Mouse (Mus musculus) forebrain, embryonic 16.5 days (tissue): ENCODE measurements at regions not wholly inside any gene's neighbourhood (a gene's known extent, or its start where the extent isn't known, plus 50 kb on each side); places are given as distances from the start of the nearest gene placed in this dataset.

Source experiments
- ATAC-seq: fragments of 200-750 bp; cut with Nextera tagmentation; 2 replicates; pipeline ENCODE4 v1.8.0; 2017; ENCODE audit warnings: mild to moderate bottlenecking, moderate library complexity
- H3K27ac ChIP-seq: fragments of 300-500 bp; sonication (generic); 2 replicates; pipeline ENCODE4 v1.5.1; 2014; ENCODE audit warnings: low read length, control low read depth
- H3K27me3 ChIP-seq: fragments of 300-500 bp; sonication (generic); replicated peaks from 2 replicates; pipeline ENCODE4 v1.6.1; 2014; ENCODE audit warnings: low read length; ENCODE audit not compliant: control insufficient read depth, insufficient read depth
- H3K36me3 ChIP-seq: fragments of 300-500 bp; sonication (generic); 2 replicates; pipeline ENCODE4 v1.6.1; 2014; ENCODE audit not compliant: control insufficient read depth, insufficient read depth
- H3K4me1 ChIP-seq: fragments of 300-500 bp; sonication (generic); replicated peaks from 2 replicates; pipeline ENCODE4 v1.6.1; 2014; ENCODE audit warnings: low read length; ENCODE audit not compliant: control insufficient read depth, insufficient read depth
- H3K4me2 ChIP-seq: fragments of 300-500 bp; sonication (generic); 2 replicates; pipeline ENCODE4 v1.6.1; 2014; ENCODE audit warnings: mild to moderate bottlenecking, low read length, control low read depth
- H3K4me3 ChIP-seq: fragments of 300-500 bp; sonication (generic); replicated peaks from 2 replicates; pipeline ENCODE4 v1.5.1; 2014; ENCODE audit warnings: mild to moderate bottlenecking, low read length, control low read depth
- H3K9ac ChIP-seq: fragments of 300-500 bp; sonication (generic); replicated peaks from 2 replicates; pipeline ENCODE4 v1.6.1; 2014; ENCODE audit warnings: low read depth, low read length, control low read depth
- H3K9me3 ChIP-seq: fragments of 300-500 bp; sonication (generic); 2 replicates; pipeline ENCODE4 v1.6.1; 2016; ENCODE audit warnings: low read length; ENCODE audit not compliant: control insufficient read depth
- WGBS: fragments of 180-500 bp; shearing (Covaris S2); extraction: QIAGEN DNeasy Blood & Tissue Kit; methylation state at CpG from one replicate; pipeline ENCODE4 v1.1.7; 2014; 5-methylcytosine and 5-hydroxymethylcytosine counted together

DNA sequence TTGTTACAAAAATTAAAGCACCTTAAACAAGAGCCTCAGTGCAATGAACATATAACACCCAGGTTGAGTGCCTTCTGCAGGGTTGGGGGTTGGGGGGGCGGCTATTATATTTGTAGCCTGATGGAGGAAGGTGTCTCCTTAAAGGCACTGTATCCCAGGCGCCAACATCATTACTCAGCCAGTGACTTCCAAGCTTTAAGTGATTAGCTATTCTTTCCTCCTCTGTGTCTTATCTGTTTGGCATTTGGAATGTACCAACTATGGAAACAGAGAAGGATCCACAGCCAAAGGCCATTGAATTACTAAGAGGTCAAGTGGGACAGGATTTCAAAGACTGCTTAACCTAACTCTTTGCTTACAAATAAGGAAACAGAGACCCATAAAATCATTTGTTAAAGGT is 373.9 kb upstream of the Cd180 start:
- H3K27me3 ChIP-seq, result no peaks in the 10 kb centered on the region
- H3K9ac ChIP-seq, result no peak overlapping the region
- H3K4me1 ChIP-seq, result peaks cover 2% of the 10 kb centered on the region; the same call in 1 of the 2 replicates
- 81% methylated on average over 2 of the region's 2 CpGs for WGBS
- no peaks in the 10 kb centered on the region for H3K9me3 ChIP-seq
- H3K36me3 ChIP-seq, result no peaks in the 10 kb centered on the region
- H3K4me2 ChIP-seq, result no peak overlapping the region
- H3K27ac ChIP-seq, result no peak overlapping the region
- no peak for ATAC-seq
- H3K4me3 ChIP-seq, result no peak overlapping the region

DNA sequence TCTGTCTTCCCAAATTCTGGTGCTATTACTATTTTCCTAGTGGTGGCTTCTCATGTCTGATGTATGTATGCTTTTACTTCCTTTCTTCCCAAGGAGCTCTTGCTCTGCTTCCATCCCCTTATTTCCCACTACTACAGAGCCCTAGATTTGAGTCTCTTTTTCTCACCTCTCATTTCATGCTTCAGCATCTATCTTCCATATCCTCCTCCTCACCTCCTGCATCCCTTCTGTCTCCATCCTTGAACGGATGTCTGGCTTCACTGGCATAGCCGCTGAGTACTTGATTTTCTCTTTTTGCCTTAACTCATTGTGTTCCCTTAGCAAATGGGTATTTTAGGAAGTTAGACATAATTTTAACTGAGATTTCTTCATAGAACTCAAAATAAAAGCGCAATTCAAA is 369.5 kb upstream of the Cd180 start:
- H3K27me3 ChIP-seq, result no peaks in the 10 kb centered on the region
- H3K9me3 ChIP-seq, result no peaks in the 10 kb centered on the region
- no peak overlapping the region for H3K9ac ChIP-seq
- 91% methylated on average over 3 of the region's 3 CpGs for WGBS
- H3K4me1 ChIP-seq, result no peaks in the 10 kb centered on the region
- no peak overlapping the region for H3K4me2 ChIP-seq
- H3K36me3 ChIP-seq, result no peaks in the 10 kb centered on the region
- ATAC-seq, result no peak
- no peak overlapping the region for H3K27ac ChIP-seq
- no peak overlapping the region for H3K4me3 ChIP-seq

GRCm38 (mm10) chr13:102326003-102326402 is 367.4 kb upstream of the Cd180 start:
- no peak overlapping the region for H3K9ac ChIP-seq
- H3K9me3 ChIP-seq, result no peaks in the 10 kb centered on the region
- 93% methylated on average over 2 of the region's 2 CpGs for WGBS
- no peaks in the 10 kb centered on the region for H3K36me3 ChIP-seq
- no peak for ATAC-seq
- no peak overlapping the region for H3K4me2 ChIP-seq
- H3K4me3 ChIP-seq, result no peak overlapping the region
- no peaks in the 10 kb centered on the region for H3K27me3 ChIP-seq
- no peaks in the 10 kb centered on the region for H3K4me1 ChIP-seq
- no peak overlapping the region for H3K27ac ChIP-seq

DNA sequence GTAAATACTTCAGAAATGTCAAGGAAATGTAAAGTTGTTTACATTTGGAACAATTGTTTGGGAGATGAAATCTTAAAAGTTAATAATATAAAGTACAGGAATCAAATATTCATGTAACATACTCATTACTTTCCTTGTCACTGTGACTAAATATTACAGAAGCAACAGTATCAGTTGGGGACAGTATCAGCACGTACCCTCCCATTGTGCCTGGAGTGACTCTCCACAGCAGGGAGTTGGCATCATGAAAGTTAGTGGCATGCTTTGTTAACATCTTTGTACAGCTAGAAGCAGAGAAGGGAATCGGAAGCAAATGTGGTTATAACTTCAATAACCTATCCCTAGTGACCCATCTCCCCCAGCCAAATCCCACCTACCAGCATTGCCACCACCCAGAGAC is 366.8 kb upstream of the Cd180 start:
- H3K27me3 ChIP-seq, result no peaks in the 10 kb centered on the region
- no peak overlapping the region for H3K4me2 ChIP-seq
- H3K4me1 ChIP-seq, result no peaks in the 10 kb centered on the region
- H3K36me3 ChIP-seq, result no peaks in the 10 kb centered on the region
- ATAC-seq, result no peak
- 74% methylated on average over 2 of the region's 2 CpGs for WGBS
- H3K27ac ChIP-seq, result no peak overlapping the region
- H3K9me3 ChIP-seq, result no peaks in the 10 kb centered on the region
- no peak overlapping the region for H3K4me3 ChIP-seq
- no peak overlapping the region for H3K9ac ChIP-seq

DNA sequence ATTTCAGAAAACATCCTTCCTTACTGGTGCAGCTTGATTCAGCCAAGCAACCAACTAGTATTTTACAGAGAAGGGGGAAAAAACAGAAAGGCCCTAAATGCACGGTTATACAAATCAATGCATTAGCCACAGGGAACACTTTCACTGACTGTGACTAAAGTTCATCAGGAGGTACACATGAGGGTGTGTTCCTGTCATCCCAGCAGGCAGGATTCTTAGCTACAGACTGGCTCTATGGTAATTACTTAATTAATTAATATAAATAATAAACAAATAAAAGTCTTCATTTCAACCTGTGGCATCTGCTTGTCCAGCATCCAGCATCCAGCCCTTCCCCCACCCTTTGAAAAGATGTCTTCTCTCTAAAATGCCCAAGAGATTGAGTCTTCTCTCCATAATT is 359.7 kb upstream of the Cd180 start:
- Histone ChIP-seq H3K36me3 (no peaks in the 10 kb centered on the region), H3K4me3 (no peak overlapping the region), H3K4me1 (peaks cover 10% of the 10 kb centered on the region), H3K27me3 (no peaks in the 10 kb centered on the region), H3K4me2 (no peak overlapping the region), H3K9ac (no peak overlapping the region), H3K9me3 (no peaks in the 10 kb centered on the region), H3K27ac (no peak overlapping the region)
- WGBS, result 30% methylated on average over 1 of the region's 1 CpGs
- 0 out of 2 replicates have a peak, but pooled peaks have one; percentile 15 for ATAC-seq

- no peak overlapping the region for H3K27ac ChIP-seq
- H3K4me2 ChIP-seq, result peak overlapping the region; percentile 41
- no peak overlapping the region for H3K4me3 ChIP-seq
- H3K9me3 ChIP-seq, result no peaks in the 10 kb centered on the region
- H3K4me1 ChIP-seq, result peaks cover 10% of the 10 kb centered on the region
- no peaks in the 10 kb centered on the region for H3K27me3 ChIP-seq
- ATAC-seq, result peak; percentile 74
- 29% methylated on average over 13 of the region's 13 CpGs for WGBS
- H3K9ac ChIP-seq, result no peak overlapping the region
- H3K36me3 ChIP-seq, result no peaks in the 10 kb centered on the region
Observed at GRCm38 (mm10) chr13:102334131-102334534, 359.2 kb upstream of the Cd180 start.

DNA sequence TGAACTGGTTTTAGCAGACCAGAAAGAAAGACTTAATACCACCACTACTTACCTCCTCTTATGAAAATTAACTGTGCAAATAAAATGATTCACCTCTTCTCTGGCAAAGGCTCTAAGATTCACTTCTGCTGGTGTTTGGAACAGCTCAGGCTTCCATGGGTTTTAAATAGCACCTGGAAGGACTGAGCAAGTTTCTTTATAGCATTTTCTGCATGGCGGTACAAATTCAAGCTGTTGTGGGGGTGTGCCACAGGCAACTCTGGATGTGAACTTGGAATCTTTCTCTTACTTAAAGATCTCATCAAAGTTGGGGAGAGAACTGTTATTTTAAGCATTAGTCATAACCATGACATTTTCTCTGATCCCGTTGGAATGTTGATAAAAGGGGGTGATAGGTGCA is 350.1 kb upstream of the Cd180 start:
- 86% methylated on average over 2 of the region's 2 CpGs for WGBS
- Histone ChIP-seq H3K27me3 (no peaks in the 10 kb centered on the region), H3K27ac (no peak overlapping the region), H3K9me3 (no peaks in the 10 kb centered on the region), H3K4me3 (no peak overlapping the region), H3K4me1 (0 out of 2 replicates have a peak, but pooled peaks cover 2% of the 10 kb centered on the region), H3K9ac (no peak overlapping the region), H3K36me3 (no peaks in the 10 kb centered on the region), H3K4me2 (no peak overlapping the region)
- no peak for ATAC-seq

DNA sequence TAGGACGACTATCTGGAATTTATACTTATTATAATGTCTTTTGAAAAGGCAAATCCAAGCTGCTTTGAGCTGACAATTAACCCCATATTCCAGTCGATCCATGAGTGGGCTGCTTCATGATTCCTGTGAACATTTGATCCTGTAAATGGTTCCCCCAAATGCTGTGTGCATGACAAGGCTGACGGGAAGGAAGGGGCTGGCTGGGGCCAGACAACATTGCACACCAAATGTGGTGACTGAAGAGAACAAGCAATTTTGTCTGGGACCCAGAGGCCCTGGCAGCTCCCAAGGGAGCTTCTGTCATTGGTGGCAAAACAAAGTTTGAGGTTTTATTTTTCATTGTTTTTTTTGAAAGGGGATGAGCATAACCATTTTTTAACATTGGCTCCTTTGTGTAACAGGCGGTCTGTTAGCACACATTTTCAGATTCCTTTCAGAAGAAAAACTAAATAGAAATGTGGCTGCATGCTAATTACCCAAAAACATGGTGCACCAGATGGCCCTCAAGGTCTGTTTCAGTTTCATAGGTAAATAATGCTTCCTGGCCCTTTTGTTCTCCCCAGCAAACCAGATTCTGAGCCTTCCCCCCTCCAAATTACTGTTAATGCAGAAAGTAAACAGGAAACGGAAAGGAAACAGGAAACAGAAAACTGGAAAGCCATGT is 348.6 kb upstream of the Cd180 start:
- 48% methylated on average over 5 of the region's 5 CpGs for WGBS
- 0 out of 2 replicates have a peak, but pooled peaks cover 2% of the 10 kb centered on the region for H3K4me1 ChIP-seq
- no peak overlapping the region for H3K4me2 ChIP-seq
- no peaks in the 10 kb centered on the region for H3K36me3 ChIP-seq
- no peaks in the 10 kb centered on the region for H3K27me3 ChIP-seq
- peak; percentile 84 for ATAC-seq
- no peak overlapping the region for H3K9ac ChIP-seq
- no peak overlapping the region for H3K4me3 ChIP-seq
- peak overlapping the region; percentile 56; the same call in 1 of the 2 replicates for H3K27ac ChIP-seq
- no peaks in the 10 kb centered on the region for H3K9me3 ChIP-seq

- Histone ChIP-seq H3K4me1 (0 out of 2 replicates have a peak, but pooled peaks cover 2% of the 10 kb centered on the region), H3K27me3 (no peaks in the 10 kb centered on the region), H3K4me2 (no peak overlapping the region), H3K4me3 (no peak overlapping the region), H3K36me3 (no peaks in the 10 kb centered on the region), H3K27ac (no peak overlapping the region), H3K9ac (no peak overlapping the region), H3K9me3 (no peaks in the 10 kb centered on the region)
- ATAC-seq, result no peak
- 82% methylated on average over 1 of the region's 1 CpGs for WGBS
Observed at GRCm38 (mm10) chr13:102349493-102349892, 343.9 kb upstream of the Cd180 start.
